Mouse (Mus musculus) adrenal gland, postnatal 0 days (tissue): ENCODE measurements around the gene 4930444G20Rik. TPM values are rescaled to one million over a fixed set of nuclear protein-coding genes. Genes with fewer than 3 reads are reported as not detected.

Experiments used
- polyA plus RNA-seq: library from polyadenylated mRNA; unstranded; fragments of >200 nt; fragmentation: Nextera tagmentation; extraction: Ambion mirVana; gene quantifications from 2 replicates; pipeline ENCODE4 v1.2.1, GENCODE M21; 2015

The 4930444G20Rik gene
- polyA plus RNA-seq: not detected in 2 replicates

DNA sequence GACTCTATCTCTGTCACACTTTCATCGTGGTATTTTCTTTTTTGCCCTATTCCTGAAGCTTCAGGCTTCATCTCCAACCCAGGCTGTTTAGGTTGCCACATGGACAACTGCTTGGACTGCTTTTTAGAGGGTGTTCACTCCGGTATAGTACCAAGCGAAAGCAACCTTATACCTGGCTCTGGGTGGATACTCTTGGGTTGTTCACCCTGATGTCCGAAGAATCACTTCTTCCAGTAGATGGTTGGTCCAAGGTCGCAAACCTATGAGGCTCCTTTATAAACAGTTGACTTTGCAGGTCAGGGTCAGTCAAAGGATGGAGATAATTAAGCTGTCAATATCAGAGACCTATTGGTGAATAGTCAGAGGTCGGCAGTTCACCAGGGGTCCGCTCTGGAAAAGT, at the start of gene 4930444G20Rik:
Gene 4930444G20Rik (minus strand): TSS at position 101 of the 400 bp plus-strand sequence.

Other genes with a start within 250 kb of the 4930444G20Rik start
- 40.2 and 89.2 TPM in 2 replicates for gene Sgk1, start 185.9 kb downstream of the 4930444G20Rik start, polyA plus RNA-seq
- 15.1 and 20.1 TPM in 2 replicates for gene E030030I06Rik, start 81.2 kb upstream of the 4930444G20Rik start, polyA plus RNA-seq
- gene Raet1e, start 90.5 kb upstream of the 4930444G20Rik start, polyA plus RNA-seq: 3.1 and 5.0 TPM in 2 replicates
- gene H60b, start 90.5 kb upstream of the 4930444G20Rik start, polyA plus RNA-seq: 0.20 and 0.98 TPM in 2 replicates